Mouse (Mus musculus) heart, embryonic 15.5 days (tissue): Measurements from ENCODE around the gene Xxylt1. TPM values are rescaled to one million over a fixed set of nuclear protein-coding genes. Genes with fewer than 3 reads are reported as not detected.

Experiments used
- ATAC-seq: fragments of 200-750 bp; cut with Nextera tagmentation; replicated peaks from 2 replicates; pipeline ENCODE4 v1.8.0; 2017; ENCODE audit warnings: low read depth, moderate TSS enrichment; ENCODE audit not compliant: insufficient number of reproducible peaks, insufficient read depth, low FRiP score
- H3K27ac ChIP-seq: fragments of 300-500 bp; sonication (generic); 2 replicates; pipeline ENCODE4 v1.5.1; 2015; ENCODE audit warnings: mild to moderate bottlenecking, inconsistent platforms
- H3K27me3 ChIP-seq: fragments of 300-500 bp; sonication (generic); 2 replicates; pipeline ENCODE4 v1.6.1; 2015; ENCODE audit warnings: inconsistent platforms
- H3K36me3 ChIP-seq: fragments of 300-500 bp; sonication (generic); 2 replicates; pipeline ENCODE4 v1.6.1; 2015; ENCODE audit warnings: mild to moderate bottlenecking, inconsistent platforms
- H3K4me1 ChIP-seq: fragments of 300-500 bp; sonication (generic); replicated peaks from 2 replicates; pipeline ENCODE4 v1.6.1; 2015; ENCODE audit warnings: inconsistent platforms
- H3K4me2 ChIP-seq: fragments of 300-500 bp; sonication (generic); 2 replicates; pipeline ENCODE4 v1.6.1; 2015; ENCODE audit warnings: inconsistent platforms, mild to moderate bottlenecking, moderate library complexity
- H3K4me3 ChIP-seq: fragments of 300-500 bp; sonication (generic); 2 replicates; pipeline ENCODE4 v1.5.1; 2015; ENCODE audit warnings: mild to moderate bottlenecking, inconsistent platforms
- H3K9ac ChIP-seq: fragments of 300-500 bp; sonication (generic); 2 replicates; pipeline ENCODE4 v1.6.1; 2015; ENCODE audit warnings: mild to moderate bottlenecking, inconsistent platforms
- H3K9me3 ChIP-seq: fragments of 300-500 bp; sonication (generic); replicated peaks from 2 replicates; pipeline ENCODE4 v1.6.1; 2016; ENCODE audit warnings: inconsistent platforms
- WGBS: fragments of 180-500 bp; shearing (Covaris S2); methylation state at CpG from one replicate; pipeline ENCODE4 v1.1.7; 2015; ENCODE audit warnings: mixed read lengths; 5-methylcytosine and 5-hydroxymethylcytosine counted together
- polyA plus RNA-seq: library from polyadenylated mRNA; unstranded; fragments of >200 nt; fragmentation: Nextera tagmentation; extraction: Ambion mirVana; gene quantifications from 2 replicates; pipeline ENCODE4 v1.2.1, GENCODE M21; 2015

The Xxylt1 gene
- polyA plus RNA-seq, 1 experiment from 2014 or later = 6.8 TPM

- Histone ChIP-seq H3K27me3 (no peaks in the 10 kb centered on the region), H3K9me3 (no peaks in the 10 kb centered on the region), H3K9ac (0 out of 2 replicates have a peak overlapping the region, but pooled peaks have one; percentile 8), H3K36me3 (no peaks in the 10 kb centered on the region), H3K4me1 (peaks cover 45% of the 10 kb centered on the region), H3K4me2 (0 out of 2 replicates have a peak overlapping the region, but pooled peaks have one; percentile 9), H3K27ac (peak overlapping the region; percentile 74), H3K4me3 (no peak overlapping the region)
- ATAC-seq = peak; percentile 57
- WGBS = 13% methylated on average over 6 of the region's 6 CpGs
Measured at GRCm38 (mm10) chr16:30973416-30973815, 107.8 kb downstream of the Xxylt1 start.

DNA sequence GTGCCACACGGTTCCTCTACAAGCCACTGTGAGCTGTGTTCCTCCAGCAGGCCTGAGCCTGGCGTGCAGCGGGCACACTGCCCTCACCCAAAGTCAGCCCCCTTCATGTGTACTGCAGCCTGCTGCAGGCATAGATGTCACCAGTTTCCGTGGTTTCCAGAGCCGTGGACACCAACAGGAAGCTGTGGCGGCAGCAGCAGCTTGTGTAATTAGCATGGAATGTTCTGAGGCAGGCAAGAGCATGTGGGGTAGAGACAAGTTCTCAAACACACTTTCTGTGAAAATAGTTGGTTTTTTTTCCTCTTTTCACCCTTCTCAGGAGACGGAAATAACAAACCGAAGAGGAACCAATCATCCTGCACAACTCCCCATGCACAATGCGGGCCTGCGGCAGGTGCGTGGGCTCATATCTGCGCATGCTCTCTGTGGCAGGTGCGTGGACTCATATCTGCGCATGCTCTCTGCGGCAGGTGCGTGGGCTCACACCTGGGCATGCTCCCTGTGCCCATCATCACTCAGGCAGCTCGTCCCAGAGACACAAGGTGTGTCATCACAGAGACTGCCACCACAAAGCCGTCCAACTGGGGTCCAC is 109.2 kb downstream of the Xxylt1 start:
- Histone ChIP-seq H3K9me3 (no peaks in the 10 kb centered on the region), H3K4me3 (no peak overlapping the region), H3K4me2 (no peak overlapping the region), H3K36me3 (no peaks in the 10 kb centered on the region), H3K27ac (peak overlapping the region; percentile 49), H3K4me1 (peaks cover 46% of the 10 kb centered on the region), H3K27me3 (no peaks in the 10 kb centered on the region), H3K9ac (no peak overlapping the region)
- no peak for ATAC-seq
- WGBS = 76% methylated on average over 18 of the region's 18 CpGs

DNA sequence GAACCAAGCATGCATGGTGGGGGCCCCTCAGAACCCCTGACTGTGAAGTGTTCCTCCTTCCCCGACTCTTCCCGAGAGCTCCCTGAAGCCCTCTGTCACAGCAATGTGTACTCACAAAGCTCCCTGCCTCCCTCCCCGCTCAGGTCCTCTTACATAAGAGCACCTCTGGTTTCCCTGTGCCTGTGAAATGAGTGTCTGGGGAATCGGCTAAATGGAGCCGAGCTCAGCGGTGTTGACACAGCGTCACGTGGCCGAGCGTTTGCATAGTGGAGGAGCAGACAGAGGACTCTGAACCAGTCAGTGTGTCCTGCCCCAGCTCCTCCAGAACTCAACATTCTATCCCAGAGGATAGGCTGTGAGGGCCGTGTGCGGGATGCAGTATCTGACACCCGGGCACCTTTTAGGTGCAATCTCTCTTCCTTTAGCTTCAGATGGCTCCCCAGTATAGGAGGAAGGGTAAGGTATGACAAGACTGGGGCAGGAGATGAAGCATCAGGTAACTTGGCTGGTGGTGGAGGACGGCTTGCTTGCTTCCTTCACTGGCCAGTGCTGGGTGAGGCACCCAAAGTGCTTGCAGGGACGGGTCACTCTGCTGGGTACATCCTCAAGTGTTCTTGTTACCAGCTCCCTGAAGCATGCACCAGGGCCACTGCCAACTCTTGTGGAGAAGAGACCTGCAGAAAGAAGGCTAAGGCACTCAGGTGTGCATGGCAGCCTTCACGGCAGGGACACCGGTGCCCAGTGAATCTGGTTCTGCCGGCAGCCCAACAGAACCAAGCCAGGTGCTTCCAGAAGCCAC is 111.8 kb downstream of the Xxylt1 start:
- Histone ChIP-seq H3K4me1 (peaks cover 63% of the 10 kb centered on the region), H3K4me3 (no peak overlapping the region), H3K9me3 (no peaks in the 10 kb centered on the region), H3K36me3 (no peaks in the 10 kb centered on the region), H3K27me3 (no peaks in the 10 kb centered on the region), H3K27ac (no peak overlapping the region), H3K4me2 (no peak overlapping the region), H3K9ac (0 out of 2 replicates have a peak overlapping the region, but pooled peaks have one; percentile 25)
- 51% methylated on average over 18 of the region's 18 CpGs for WGBS
- no peak for ATAC-seq

DNA sequence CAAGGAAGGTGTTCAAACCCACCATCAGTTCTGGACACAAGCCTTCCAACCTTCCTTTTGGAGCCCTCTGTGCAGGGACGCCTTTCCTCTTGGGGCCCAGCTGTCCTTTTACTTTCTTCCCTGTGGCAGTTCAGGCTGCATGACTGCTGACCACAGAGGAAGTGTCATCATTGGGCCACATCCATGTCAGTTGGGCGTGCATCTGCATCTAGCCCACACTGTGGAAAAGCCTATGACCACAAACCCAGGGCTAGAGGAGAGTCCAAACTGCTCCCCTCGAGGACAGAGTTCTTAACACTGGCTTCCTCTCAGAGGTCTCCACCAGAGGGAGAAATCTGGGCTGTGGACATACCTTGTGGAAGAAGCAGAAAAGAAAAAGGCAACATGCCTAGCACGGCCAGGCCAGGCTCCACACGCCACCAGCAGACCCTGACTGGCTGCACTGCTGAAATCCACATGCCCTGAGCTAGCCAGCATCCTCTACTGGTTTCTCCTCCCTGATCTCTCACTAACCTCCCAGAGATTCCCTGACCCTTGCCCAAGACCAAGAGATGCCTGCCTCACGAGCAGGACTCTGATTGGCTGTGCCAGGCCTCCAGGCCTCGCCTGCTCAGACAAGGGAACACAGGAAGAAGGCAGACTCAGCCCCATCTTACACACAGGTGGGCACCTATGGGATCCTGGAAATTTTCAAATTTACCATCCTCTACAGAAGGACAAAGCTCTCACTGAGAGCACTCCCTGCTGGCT is 112.7 kb downstream of the Xxylt1 start:
- Histone ChIP-seq H3K27ac (no peak overlapping the region), H3K4me1 (peaks cover 67% of the 10 kb centered on the region), H3K9me3 (no peaks in the 10 kb centered on the region), H3K4me3 (no peak overlapping the region), H3K27me3 (no peaks in the 10 kb centered on the region), H3K36me3 (no peaks in the 10 kb centered on the region), H3K4me2 (no peak overlapping the region), H3K9ac (0 out of 2 replicates have a peak overlapping the region, but pooled peaks have one; percentile 25)
- ATAC-seq = no peak
- WGBS = 81% methylated on average over 7 of the region's 7 CpGs

DNA sequence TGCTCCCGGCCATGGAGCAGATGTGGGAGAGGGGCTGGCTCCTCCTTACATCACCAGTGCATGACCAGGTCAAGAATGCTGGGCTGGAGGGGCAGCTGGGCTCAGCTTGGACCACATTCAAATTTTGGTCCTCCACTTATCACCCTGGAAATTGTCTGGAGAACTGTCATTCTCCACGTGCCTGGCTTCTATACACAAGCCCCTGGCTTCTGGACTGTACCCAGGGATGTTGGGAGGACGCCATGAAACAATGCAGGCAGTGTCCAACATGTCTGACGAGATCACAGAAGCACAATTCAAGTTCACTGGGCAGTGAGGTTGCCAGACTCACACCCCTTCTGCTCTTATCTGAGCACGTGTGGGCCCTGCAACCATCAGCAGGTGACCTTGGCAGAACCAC is 114.5 kb downstream of the Xxylt1 start:
- Histone ChIP-seq H3K27ac (peak overlapping the region; percentile 78), H3K27me3 (no peaks in the 10 kb centered on the region), H3K4me2 (no peak overlapping the region), H3K4me3 (no peak overlapping the region), H3K9me3 (no peaks in the 10 kb centered on the region), H3K36me3 (no peaks in the 10 kb centered on the region), H3K4me1 (peaks cover 57% of the 10 kb centered on the region), H3K9ac (no peak overlapping the region)
- peak; percentile 76 for ATAC-seq
- 17% methylated on average over 5 of the region's 5 CpGs for WGBS

GRCm38 (mm10) chr16:30964891-30965290 is 116.3 kb downstream of the Xxylt1 start:
- H3K9ac ChIP-seq = no peak overlapping the region
- ATAC-seq = peak; percentile 29; the same call in 1 of the 2 replicates
- H3K9me3 ChIP-seq = no peaks in the 10 kb centered on the region
- no peak overlapping the region for H3K4me2 ChIP-seq
- H3K27me3 ChIP-seq = no peaks in the 10 kb centered on the region
- H3K4me3 ChIP-seq = no peak overlapping the region
- H3K36me3 ChIP-seq = no peaks in the 10 kb centered on the region
- H3K4me1 ChIP-seq = peaks cover 55% of the 10 kb centered on the region
- WGBS = 39% methylated on average over 7 of the region's 7 CpGs
- H3K27ac ChIP-seq = peak overlapping the region; percentile 70

DNA sequence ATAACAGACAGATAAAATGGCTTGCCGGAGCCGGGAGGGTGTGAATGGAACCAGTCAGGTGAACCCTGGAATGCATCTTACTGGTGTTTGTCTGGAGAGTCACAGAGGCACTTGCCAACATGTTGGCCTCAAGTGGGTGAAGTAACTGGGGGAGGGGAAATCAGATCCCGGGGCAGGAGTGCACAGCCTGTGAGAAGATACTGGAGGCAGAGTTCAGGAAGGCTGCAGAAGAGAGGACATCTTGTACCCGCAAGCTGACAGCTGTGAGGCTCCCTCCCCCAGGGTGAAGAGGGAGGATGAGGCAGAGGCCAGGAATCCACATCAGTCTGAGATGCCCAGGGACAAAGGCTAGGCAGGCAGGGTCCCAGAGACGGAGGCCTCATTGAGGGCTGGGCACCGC is 116.8 kb downstream of the Xxylt1 start:
- H3K9me3 ChIP-seq = no peaks in the 10 kb centered on the region
- no peak overlapping the region for H3K9ac ChIP-seq
- no peaks in the 10 kb centered on the region for H3K27me3 ChIP-seq
- peaks cover 51% of the 10 kb centered on the region for H3K4me1 ChIP-seq
- no peaks in the 10 kb centered on the region for H3K36me3 ChIP-seq
- no peak for ATAC-seq
- H3K4me2 ChIP-seq = no peak overlapping the region
- WGBS = 56% methylated on average over 6 of the region's 6 CpGs
- peak overlapping the region; percentile 70 for H3K27ac ChIP-seq
- no peak overlapping the region for H3K4me3 ChIP-seq

- no peak overlapping the region for H3K4me2 ChIP-seq
- H3K27me3 ChIP-seq = no peaks in the 10 kb centered on the region
- no peak overlapping the region for H3K4me3 ChIP-seq
- H3K4me1 ChIP-seq = peaks cover 41% of the 10 kb centered on the region
- no peak; the same call in 1 of the 2 replicates for ATAC-seq
- WGBS = 80% methylated on average over 8 of the region's 8 CpGs
- H3K27ac ChIP-seq = no peak overlapping the region
- H3K9me3 ChIP-seq = no peaks in the 10 kb centered on the region
- no peaks in the 10 kb centered on the region for H3K36me3 ChIP-seq
- no peak overlapping the region for H3K9ac ChIP-seq
Measured at GRCm38 (mm10) chr16:30962515-30962914, 118.7 kb downstream of the Xxylt1 start.

- Histone ChIP-seq H3K27ac (no peak overlapping the region), H3K4me2 (no peak overlapping the region), H3K9me3 (no peaks in the 10 kb centered on the region), H3K4me3 (no peak overlapping the region), H3K36me3 (no peaks in the 10 kb centered on the region), H3K4me1 (peaks cover 28% of the 10 kb centered on the region), H3K27me3 (no peaks in the 10 kb centered on the region), H3K9ac (no peak overlapping the region)
- no peak for ATAC-seq
- WGBS = 89% methylated on average over 8 of the region's 8 CpGs
Measured at GRCm38 (mm10) chr16:30961176-30961575, 120.1 kb downstream of the Xxylt1 start.

DNA sequence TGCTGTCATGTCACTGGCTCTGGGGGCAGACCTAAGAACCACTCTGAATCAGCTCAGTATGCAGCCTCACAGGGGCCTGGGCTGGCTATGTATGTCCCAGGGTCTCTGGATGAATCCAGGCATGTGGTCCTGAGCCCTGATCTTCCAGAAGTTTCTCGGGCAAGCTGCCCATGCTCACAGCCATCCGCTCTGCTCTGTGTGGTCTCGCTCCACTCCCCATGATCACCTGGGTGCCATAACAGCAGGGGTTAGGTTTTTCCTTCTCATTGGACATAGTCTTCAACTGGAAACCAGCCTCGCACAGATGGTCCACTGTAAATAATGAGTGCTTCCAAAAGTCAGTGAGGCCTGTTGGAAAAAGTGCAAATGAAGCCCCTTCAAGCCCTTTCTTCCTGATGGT is 121.0 kb downstream of the Xxylt1 start:
- H3K4me2 ChIP-seq = no peak overlapping the region
- H3K4me3 ChIP-seq = no peak overlapping the region
- H3K9me3 ChIP-seq = no peaks in the 10 kb centered on the region
- no peak overlapping the region for H3K9ac ChIP-seq
- H3K36me3 ChIP-seq = no peaks in the 10 kb centered on the region
- no peak overlapping the region for H3K27ac ChIP-seq
- 90% methylated on average over 4 of the region's 4 CpGs for WGBS
- no peaks in the 10 kb centered on the region for H3K27me3 ChIP-seq
- no peak for ATAC-seq
- peaks cover 23% of the 10 kb centered on the region for H3K4me1 ChIP-seq

DNA sequence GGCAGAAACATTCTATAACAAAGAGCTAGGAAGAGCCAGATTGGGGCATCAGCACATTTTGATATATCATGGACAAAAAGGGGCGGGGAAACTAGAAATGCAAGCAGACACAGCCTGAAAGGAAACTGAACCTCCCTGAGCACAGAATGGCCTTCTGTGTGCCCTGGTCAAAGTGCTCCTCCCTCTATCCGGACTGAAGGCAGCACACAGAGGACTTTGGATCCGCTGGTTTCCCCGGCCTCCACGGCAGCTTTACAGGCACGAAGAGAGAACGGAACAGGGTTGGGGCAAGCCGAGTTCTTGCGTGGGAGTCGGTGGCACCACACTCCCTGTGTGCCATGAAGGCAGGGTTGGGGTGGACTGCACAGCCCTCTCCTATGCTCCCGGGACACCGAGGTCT is 121.5 kb downstream of the Xxylt1 start:
- peaks cover 17% of the 10 kb centered on the region for H3K4me1 ChIP-seq
- WGBS = 89% methylated on average over 12 of the region's 12 CpGs
- no peak for ATAC-seq
- H3K27me3 ChIP-seq = no peaks in the 10 kb centered on the region
- H3K4me2 ChIP-seq = no peak overlapping the region
- H3K27ac ChIP-seq = no peak overlapping the region
- no peak overlapping the region for H3K9ac ChIP-seq
- H3K9me3 ChIP-seq = no peaks in the 10 kb centered on the region
- H3K4me3 ChIP-seq = no peak overlapping the region
- no peaks in the 10 kb centered on the region for H3K36me3 ChIP-seq
